19 mouse cellular contexts compared by ENCODE assay signal in genomic region chr15:88903086-88903485, GRCm38 (mm10). TPM values are rescaled to one million over a fixed set of nuclear protein-coding genes. Genes with fewer than 3 reads are reported as not detected.
DNase-seq lines count a peak whose midpoint lies in the region; ATAC-seq and TF ChIP-seq lines count a peak whose summit lies in the region.
"Had no signal": no experiment of that assay in that cellular context is flagged by ENCODE, and none has a peak within 500 bp of the region (broad histone marks: within the 10 kb centered on the region; RNA-seq: fewer than 3 reads in every experiment).

No protein-coding gene starts in this region.

- DNase-seq in layer of hippocampus, adult 2 months (ENCODE audit: low spot score in 2 of 2): no peak
- no peak for DNase-seq in layer of hippocampus, adult 18-20 months (ENCODE audit: low spot score in 2 of 2)
- peak; percentile 31 for DNase-seq in A20 (ENCODE audit: low read depth, low spot score)
- DNase-seq in ES-CJ7 (ENCODE audit: low read depth, low spot score): peak; percentile 71
- no peak for DNase-seq in spleen, postnatal 14 days (ENCODE audit: low spot score in 2 of 2)
- no peak for DNase-seq in frontal cortex, adult 2 months (ENCODE audit: extremely low spot score in 1 of 2, low spot score in 1 of 2)
- DNase-seq: cerebellum, adult 8-10 months; embryo, embryonic 11 days; kidney, postnatal 25 days; layer of hippocampus, postnatal 36 days; thymus, postnatal 4 days had no signal

- peak; percentile 34 for TF ChIP-seq CTCF in layer of hippocampus, adult 2 months (conservative IDR thresholded peaks at IDR 0.05)

- ATAC-seq in common myeloid progenitor, adult 5-6 weeks (replicated peaks; ENCODE audit: low read depth, poor library complexity, severe bottlenecking): 0 out of 2 replicates have a peak, but pooled peaks have one; percentile 52
- no peak for ATAC-seq in inflammation-experienced regulatory T-cells, adult 6 months
- ATAC-seq: midbrain, embryonic 15.5 days had no signal

- H3K4me3 ChIP-seq in layer of hippocampus, adult 2 months: no peak overlapping the region
- H3K4me3 ChIP-seq: erythroblast, embryonic 14.5 days; midbrain, embryonic 15.5 days had no signal

- no peak overlapping the region for H3K27ac ChIP-seq in layer of hippocampus, adult 2 months
- H3K27ac ChIP-seq: macrophage; midbrain, embryonic 15.5 days had no signal

RNA-seq across cellular contexts. Expression of gene Pim3, which starts 41.1 kb away (rescaled TPM):
- 10 to 100 TPM; 29.9 to 37.9 TPM for total RNA-seq in layer of hippocampus, adult 2 months (2021)
- 10 to 100 TPM; 36.8 to 47.6 TPM for total RNA-seq in layer of hippocampus, adult 18-20 months (2021)
- total RNA-seq in common myeloid progenitor, adult 5-6 weeks (2017): 11.9 and 12.3 TPM in 2 replicates
- 13.6 and 22.2 TPM in 2 replicates for polyA plus RNA-seq in frontal cortex, adult 2 months (2012; rRNA removed)
- 1 to 10 TPM; 3.0 to 4.1 (median 4.0) TPM for polyA plus RNA-seq in inflammation-experienced regulatory T-cells, adult 6 months (2017; shearing (Covaris generic))

RNA-seq across cellular contexts. Expression of gene Ttll8, which starts 51.1 kb away (rescaled TPM):
- total RNA-seq in layer of hippocampus, adult 2 months (2021): 1 to 10 TPM; 1.5 to 2.0 TPM
- total RNA-seq in layer of hippocampus, adult 18-20 months (2021): 1 to 10 TPM; 1.4 to 2.2 TPM
- not detected in 2 replicates for total RNA-seq in common myeloid progenitor, adult 5-6 weeks (2017)
- polyA plus RNA-seq in frontal cortex, adult 2 months (2012; rRNA removed): 1.8 and 2.0 TPM in 2 replicates
- polyA plus RNA-seq in inflammation-experienced regulatory T-cells, adult 6 months (2017; shearing (Covaris generic)): not detected
- polyA plus RNA-seq: erythroblast, embryonic 14.5 days; G1E; heart, embryonic 16.5 days; macrophage; neural tube, embryonic 11.5 days had no signal

Comparison
In these comparisons a context has a peak if more than half of its experiments do, and no peak if none do; other contexts are left out.
1. DNase-seq: peak in A20 (single experiment) and ES-CJ7 (single experiment); none in layer of hippocampus, adult 2 months (0 of 2), layer of hippocampus, adult 18-20 months (0 of 2), spleen, postnatal 14 days (0 of 2) and frontal cortex, adult 2 months (0 of 2).